Mouse (Mus musculus): ENCODE data around the gene Olfr554. TPM values are rescaled to one million over a fixed set of nuclear protein-coding genes. Genes with fewer than 3 reads are reported as not detected.

Gene Olfr554
- polyA plus RNA-seq (2012), result not detected in 2 replicates

GRCm38 (mm10) chr7:102638132-102638531 lies at the start of gene Olfr554:
Olfr554 (plus strand) TSS chr7:102638432.

DNA sequence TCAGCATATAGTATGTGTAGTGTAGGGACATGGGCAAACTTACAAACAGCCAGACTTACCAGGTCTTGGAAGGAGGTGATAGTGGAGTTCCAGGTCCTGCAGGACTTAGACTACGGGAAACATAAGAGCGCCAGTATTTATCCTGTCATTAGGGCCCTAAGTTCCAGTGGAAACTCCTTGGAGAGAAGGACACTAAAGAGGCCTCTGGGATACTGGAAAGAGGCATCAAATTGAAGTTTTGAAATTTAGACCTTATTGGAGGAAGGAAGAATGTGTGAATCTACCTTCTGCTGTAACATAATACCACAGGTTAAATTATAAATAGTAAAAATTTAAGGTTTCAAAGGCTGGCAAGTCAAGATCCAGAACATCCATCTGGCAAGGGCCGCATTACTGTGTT lies 46.4 kb upstream of the Olfr554 start, which contains the start of gene Olfr551:
Olfr551 (minus strand) TSS at position 101 of the 400 bp plus-strand sequence.

GRCm38 (mm10) chr7:102597378-102598031 lies 40.7 kb upstream of the Olfr554 start, which contains the start of gene Olfr552:
Olfr552 (plus strand) TSS chr7:102597770.

DNA sequence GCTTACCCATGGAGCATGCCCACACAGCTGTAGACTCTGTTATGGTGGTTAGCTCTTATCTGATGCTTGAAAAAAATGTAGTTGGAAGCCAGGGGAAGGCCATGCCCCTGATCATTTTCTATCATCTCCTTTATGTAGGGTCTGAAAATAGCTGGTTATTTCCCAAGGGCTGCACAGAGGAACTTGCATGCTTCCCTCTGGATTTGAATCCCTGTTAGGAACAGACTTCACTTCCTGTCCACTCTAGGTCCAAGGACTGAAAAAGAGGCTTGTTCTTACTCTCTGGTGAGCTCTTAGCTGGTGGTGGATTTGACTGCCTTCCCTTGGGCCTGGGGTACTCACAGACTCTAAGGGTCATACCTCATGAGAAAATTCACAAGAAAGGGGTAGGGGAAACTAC lies 20.1 kb upstream of the Olfr554 start, which contains the start of gene Olfr553:
Olfr553 (minus strand) TSS at position 101 of the 400 bp plus-strand sequence.

DNA sequence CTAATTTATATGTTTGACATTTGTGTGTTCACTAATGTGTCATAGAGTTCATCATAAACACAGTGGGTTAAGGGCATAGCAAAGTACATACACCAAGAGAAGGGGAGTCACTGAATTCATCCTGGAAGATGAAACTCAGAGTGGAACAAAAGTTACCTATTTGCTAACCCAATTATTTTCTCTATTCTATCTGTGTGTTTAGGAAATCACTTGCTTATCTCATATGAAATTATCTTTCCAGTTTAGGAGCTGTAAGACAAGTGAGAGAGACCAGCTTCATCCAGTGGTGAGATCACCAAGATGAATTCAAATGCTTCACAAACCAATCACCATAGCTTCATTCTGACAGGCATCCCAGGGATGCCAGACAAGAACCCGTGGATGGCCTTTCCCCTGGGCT lies 20.3 kb downstream of the Olfr554 start, which contains the start of gene Olfr555:
Olfr555 (plus strand) TSS at position 301 of the 400 bp plus-strand sequence.

DNA sequence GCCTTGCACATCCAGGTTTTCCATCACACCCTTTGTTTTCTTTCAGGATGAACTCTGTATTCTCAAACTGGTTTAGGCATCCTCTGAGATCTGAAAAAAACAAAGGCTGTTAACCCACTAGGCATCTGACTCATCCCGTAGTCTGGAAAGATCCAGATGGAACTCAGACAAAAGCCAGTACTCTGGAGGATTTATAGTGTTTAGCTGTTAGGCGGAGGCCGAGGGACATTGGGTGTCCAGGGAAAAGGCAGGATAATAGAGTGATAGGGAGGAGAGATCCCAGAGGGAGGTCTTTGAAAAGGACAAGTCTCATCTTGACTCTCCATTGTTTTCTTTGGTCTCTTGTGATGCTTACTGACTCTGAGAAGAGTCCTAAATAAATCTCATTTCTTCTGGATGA lies 26.4 kb downstream of the Olfr554 start, which contains the start of gene Olfr556:
Olfr556 (plus strand) TSS at position 301 of the 400 bp plus-strand sequence.

DNA sequence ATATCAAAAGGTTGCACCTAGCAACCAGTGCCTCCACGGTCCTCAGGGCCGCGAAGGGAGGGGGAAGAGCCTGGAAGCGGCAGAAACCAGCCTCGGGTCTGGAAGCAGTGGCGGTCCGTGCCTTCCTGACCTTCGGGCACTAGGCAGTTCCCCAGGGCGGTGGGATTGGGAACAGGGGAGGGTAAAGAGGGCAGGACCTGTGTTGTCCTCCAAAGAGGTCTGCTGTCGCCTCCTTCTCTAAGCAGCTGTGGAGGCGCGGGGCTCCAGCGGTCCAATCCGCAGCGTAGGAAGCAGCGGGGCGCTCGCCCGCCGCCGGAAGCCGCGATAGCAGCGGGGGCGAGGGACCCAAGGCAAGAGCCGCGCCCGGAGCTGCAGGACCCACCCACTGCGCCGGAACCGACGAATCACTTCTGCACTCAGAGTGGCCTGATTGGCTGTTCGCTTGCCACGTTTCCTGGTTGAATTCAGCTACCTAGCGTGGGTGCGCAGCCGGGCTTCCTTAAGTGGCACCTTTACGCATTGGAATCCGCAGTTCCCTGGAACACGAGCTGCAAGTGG lies 48.8 kb downstream of the Olfr554 start, which contains the start of gene Trim68:
Trim68 (minus strand) TSS at position 384 of the 558 bp plus-strand sequence.

Other genes with a start within 250 kb of the Olfr554 start
- 32.2 and 50.2 TPM in 2 replicates for gene Rrm1, start 196.7 kb upstream of the Olfr554 start, polyA plus RNA-seq (2012)
- not detected in 2 replicates for gene Olfr543, start 156.8 kb upstream of the Olfr554 start, polyA plus RNA-seq (2012)
- not detected in 2 replicates for gene Olfr544, start 150.1 kb upstream of the Olfr554 start, polyA plus RNA-seq (2012)
- gene Olfr545, start 138.9 kb upstream of the Olfr554 start, polyA plus RNA-seq (2012), result not detected in 2 replicates
- not detected in 2 replicates for gene Olfr547, start 103.7 kb upstream of the Olfr554 start, polyA plus RNA-seq (2012)
- gene Olfr548-ps1, start 97.5 kb upstream of the Olfr554 start, polyA plus RNA-seq (2012), result not detected in 2 replicates
- gene Olfr549, start 88.6 kb upstream of the Olfr554 start, polyA plus RNA-seq (2012), result not detected in 2 replicates
- 6.4 and 9.6 TPM in 2 replicates for gene Trim21, start 72.9 kb upstream of the Olfr554 start, polyA plus RNA-seq (2012)
- not detected in 2 replicates for gene Olfr550, start 67.0 kb upstream of the Olfr554 start, polyA plus RNA-seq (2012)
- gene Olfr551, start 46.5 kb upstream of the Olfr554 start, polyA plus RNA-seq (2012), result 0.04 TPM in 1 of 2 replicates, not detected in the other
- gene Olfr552, start 40.7 kb upstream of the Olfr554 start, polyA plus RNA-seq (2012), result not detected in 2 replicates
- not detected in 2 replicates for gene Olfr553, start 20.2 kb upstream of the Olfr554 start, polyA plus RNA-seq (2012)
- gene Olfr555, start 20.4 kb downstream of the Olfr554 start, polyA plus RNA-seq (2012), result not detected in 2 replicates
- not detected in 2 replicates for gene Olfr556, start 26.5 kb downstream of the Olfr554 start, polyA plus RNA-seq (2012)
- gene Trim68, start 48.9 kb downstream of the Olfr554 start, polyA plus RNA-seq (2012), result 1.6 and 1.8 TPM in 2 replicates
- gene Olfr557, start 57.5 kb downstream of the Olfr554 start, polyA plus RNA-seq (2012), result not detected in 2 replicates
- not detected in 2 replicates for gene Olfr558, start 63.8 kb downstream of the Olfr554 start, polyA plus RNA-seq (2012)
- gene Olfr33, start 80.6 kb downstream of the Olfr554 start, polyA plus RNA-seq (2012), result not detected in 2 replicates
- not detected in 2 replicates for gene Olfr559, start 89.1 kb downstream of the Olfr554 start, polyA plus RNA-seq (2012)
- gene Olfr560, start 120.9 kb downstream of the Olfr554 start, polyA plus RNA-seq (2012), result not detected in 2 replicates
- 0.01 and 0.03 TPM in 2 replicates for gene Olfr78, start 121.0 kb downstream of the Olfr554 start, polyA plus RNA-seq (2012)
- not detected in 2 replicates for gene Olfr561, start 132.8 kb downstream of the Olfr554 start, polyA plus RNA-seq (2012)
- gene Olfr564, start 165.0 kb downstream of the Olfr554 start, polyA plus RNA-seq (2012), result not detected in 2 replicates
- not detected in 2 replicates for gene Olfr566, start 220.3 kb downstream of the Olfr554 start, polyA plus RNA-seq (2012)
- not detected in 2 replicates for gene Olfr568, start 238.7 kb downstream of the Olfr554 start, polyA plus RNA-seq (2012)

Data from megakaryocyte-erythroid progenitor cell, adult 5 weeks (primary cell).